Mouse (Mus musculus) cerebellum, adult 11-12 months (tissue): ENCODE data around the gene Wwox.

ENCODE experiments used
- DNase-seq: peaks from one replicate; pipeline ENCODE4 v3.0.0; 2022

Gene Wwox

DNA sequence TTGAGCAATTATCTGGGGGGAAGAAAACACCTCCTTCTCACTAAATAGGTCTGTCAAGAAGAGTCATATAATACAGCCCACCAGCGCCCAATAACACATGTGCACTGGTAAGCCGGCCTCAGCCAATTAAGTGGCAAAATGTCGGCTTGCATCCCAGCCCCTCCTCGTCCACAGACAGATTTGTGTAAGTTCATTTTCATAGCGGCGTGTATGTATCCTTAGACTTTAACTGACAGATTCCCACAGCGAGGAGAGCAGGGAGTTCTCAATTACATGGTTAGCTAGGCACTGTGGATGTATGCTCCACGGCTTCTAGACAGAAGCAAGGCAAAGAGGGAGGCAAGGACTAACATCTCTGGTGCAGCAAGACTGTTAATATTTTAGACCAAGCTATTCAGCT lies 702.2 kb downstream of the Wwox start:
- DNase-seq = no peak

DNA sequence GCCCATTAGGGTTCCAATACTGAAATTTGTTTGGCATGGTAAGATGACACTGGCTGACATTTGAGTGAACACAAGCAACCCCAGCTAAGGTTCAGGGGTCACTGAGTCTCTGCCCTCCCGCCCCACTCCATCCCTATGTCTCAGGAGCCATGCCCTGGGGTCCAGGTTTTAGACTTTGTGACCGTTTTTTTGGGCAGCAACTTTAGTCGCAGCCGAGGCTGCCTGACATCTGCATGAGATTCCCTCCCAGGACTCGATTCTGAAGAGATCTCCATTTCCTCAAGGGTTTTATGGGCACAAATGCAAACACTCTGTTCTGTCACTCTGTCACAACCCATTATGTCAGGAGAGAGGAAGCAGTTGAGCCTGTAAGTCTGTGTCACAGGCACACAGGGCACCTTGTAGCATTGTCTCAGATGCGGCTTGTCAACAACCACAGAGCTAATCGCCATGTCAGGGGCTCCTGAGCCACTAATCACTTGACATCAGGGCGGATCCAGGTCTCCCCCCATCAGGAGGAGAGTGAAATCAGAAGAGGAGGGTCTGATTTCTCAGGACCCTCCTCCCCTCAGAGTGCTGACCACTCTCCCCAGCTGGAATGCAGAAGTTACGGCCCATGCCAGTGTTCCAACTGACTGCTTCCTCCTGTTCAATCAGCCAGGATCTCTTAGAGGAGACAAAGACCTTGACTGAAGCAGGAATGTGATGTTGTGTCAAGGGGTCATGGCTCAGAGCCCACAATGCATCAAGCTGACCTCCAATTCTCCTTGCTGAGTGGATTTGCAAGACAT lies 704.3 kb downstream of the Wwox start:
- DNase-seq = no peak

GRCm38 (mm10) chr8:115147006-115147405 lies 707.6 kb downstream of the Wwox start:
- DNase-seq = no peak

GRCm38 (mm10) chr8:115150446-115151109 lies 711.1 kb downstream of the Wwox start:
- DNase-seq = no peak

DNA sequence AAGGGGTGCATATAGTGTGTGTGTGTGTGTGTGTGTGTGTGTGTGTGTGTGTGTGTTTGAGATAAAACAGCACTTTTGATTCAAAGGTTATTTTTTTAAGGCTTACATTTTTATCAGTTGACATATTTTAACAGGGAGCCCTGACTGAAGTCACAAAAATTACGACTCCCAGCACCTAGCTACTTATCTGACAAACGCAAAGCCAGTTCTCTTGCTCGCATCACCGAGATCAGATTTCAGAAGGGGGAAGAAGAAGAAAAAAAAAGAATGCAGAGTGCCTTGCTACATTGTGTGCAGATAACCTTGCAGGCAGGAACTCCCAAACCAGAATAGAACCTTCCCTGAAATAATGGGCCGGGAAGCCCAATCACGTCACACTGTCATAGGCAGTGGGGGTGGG lies 712.0 kb downstream of the Wwox start:
- DNase-seq = no peak

DNA sequence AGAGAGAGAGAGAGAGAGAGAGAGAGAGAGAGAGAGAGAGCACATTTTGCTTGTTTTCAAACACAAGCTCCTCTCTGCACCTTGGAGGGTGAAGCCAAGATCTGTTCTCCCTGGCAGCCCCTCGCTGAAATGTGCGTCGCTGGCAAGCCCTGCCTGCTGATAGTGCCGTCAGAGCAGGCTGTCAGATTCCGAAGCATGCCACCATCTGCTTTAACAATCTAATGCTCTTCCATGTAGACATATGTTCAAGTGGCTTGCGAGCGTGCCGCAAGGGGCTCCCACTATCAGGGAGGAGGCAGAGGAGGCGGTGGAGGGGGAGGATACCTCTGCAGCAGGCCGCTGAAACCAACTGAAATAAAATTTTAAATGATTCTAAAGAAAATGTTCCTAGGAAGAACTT lies 714.6 kb downstream of the Wwox start:
- DNase-seq = peak; percentile 82

DNA sequence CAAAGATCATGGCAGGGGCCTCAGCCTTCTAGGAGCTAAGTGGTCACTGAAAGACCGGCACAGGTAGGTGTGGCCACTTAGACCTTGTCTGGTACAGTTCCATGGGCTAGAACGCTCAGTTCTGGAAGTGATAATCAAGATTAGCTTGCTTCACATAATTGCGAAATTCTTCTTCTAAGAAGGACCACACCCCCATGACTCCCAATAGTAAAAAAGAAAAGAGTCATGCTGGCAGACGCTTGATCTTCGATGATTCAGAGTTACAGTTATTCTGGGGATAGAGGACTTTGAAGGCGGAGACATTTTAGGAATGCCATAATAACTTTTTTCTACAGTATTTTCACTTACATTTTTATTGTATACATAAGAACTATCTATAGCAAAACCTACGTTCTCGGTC lies 716.7 kb downstream of the Wwox start:
- DNase-seq = no peak

DNA sequence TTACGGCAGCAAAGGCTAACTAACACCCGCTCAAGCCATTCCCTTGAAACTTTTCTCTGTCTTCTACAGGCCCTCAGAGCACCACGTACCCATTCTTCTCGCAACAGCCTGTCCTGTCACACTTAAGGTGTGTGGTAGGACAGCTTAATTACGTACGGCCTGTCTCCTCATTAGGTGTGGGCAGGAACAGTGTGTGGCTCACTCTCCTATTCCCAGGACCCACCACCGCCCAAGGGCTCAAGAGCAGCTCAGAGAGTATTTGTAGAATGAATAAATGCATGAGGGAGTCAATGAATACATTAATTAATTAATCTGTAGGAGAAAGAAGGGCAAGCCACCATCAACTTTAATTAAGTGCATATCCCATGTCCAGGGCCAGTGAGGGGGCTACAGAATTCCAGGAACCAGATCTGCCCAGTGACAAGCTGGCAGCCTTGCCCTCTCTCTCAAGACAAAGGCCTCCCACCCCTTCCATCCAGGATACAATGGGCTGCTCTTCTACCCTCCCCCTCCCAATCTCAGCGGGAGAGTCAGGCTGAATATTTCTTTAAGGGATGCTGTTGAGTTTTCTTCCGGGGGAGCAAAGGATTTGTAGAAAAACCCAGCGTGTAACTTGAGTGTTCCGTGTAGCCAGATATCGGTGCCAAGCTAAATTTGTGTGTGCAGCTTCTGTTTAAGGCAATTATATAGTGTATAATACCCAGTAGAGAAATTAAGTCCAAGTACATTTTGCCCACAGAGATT lies 718.7 kb downstream of the Wwox start:
- DNase-seq = peak; percentile 45

DNA sequence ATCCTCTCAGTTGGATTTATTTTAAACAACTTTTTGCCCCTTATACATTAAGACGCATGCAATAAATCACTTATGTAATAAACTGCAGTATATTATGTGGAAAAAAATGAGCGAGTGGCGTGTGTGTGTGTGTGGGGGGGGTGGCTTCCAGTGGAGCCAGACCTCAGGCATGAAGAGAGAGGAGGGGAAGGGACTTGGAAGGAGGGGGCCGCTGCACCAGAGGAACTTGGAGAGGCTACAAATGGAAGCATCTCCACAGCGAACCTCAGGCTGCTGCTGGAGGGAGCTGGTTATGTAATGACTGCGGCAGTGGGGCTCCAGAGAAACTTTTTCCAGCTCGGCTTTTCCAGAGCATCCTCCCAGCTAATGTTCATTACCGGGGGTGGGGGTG lies 719.3 kb downstream of the Wwox start:
- DNase-seq = peak; percentile 54

GRCm38 (mm10) chr8:115159208-115159607 lies 719.8 kb downstream of the Wwox start:
- peak; percentile 58 for DNase-seq

- DNase-seq = peak; percentile 75
These were observed 720.4 kb downstream of the Wwox start for GRCm38 (mm10) chr8:115159711-115160374.

GRCm38 (mm10) chr8:115160407-115160806 lies 721.0 kb downstream of the Wwox start:
- peak; percentile 43 for DNase-seq

GRCm38 (mm10) chr8:115161520-115161919 lies 722.1 kb downstream of the Wwox start:
- DNase-seq = no peak

GRCm38 (mm10) chr8:115164872-115165271 lies 725.4 kb downstream of the Wwox start:
- DNase-seq = no peak

DNA sequence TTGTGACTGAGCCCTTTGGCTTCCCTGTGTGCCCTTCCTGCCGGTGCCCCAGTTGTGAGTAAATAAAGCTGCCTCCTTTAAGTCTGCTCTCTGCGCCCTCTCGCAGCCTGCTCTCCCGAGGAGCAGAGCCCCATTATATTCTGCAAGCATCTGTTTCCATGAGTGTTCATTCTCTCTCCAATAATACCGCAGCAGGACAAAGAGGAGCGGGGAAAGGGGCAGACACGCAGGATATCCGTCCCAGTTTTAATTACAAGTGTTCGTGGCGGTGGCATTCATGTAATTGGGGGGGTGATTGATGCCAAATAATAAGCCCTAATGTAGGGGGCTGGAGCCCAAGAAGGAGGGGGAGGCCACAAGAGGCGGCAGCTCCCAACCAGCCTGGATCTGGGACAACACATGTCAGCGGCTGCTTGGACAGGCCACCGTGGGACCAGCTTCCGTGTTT lies 734.2 kb downstream of the Wwox start:
- no peak for DNase-seq

DNA sequence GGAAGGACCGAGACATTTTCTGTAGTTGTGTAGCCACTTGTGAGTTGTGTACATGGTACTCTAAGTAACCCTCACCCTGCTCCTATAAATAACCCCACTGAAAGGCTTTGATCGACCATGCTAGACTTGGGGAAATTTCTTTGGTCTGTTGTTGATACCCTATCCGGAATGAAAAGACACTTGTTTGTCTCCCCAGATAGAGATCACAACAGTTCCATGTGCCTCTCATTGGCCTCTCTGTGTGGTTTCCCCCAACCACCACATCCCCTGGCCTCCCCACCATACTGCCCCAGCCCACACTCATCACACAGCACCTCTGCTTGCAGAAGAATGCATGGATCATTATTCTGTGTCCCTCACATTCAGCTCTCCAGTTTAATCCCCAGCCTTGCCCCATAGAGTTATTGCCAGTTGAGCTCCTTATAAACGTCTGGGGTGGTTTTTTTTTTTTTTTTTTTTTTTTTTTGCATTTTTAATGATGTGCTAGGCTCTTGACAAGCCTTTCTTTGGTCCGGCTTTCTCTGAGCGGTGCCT lies 746.0 kb downstream of the Wwox start:
- DNase-seq = no peak

- DNase-seq = no peak
These were observed 746.8 kb downstream of the Wwox start for GRCm38 (mm10) chr8:115186121-115186811.

DNA sequence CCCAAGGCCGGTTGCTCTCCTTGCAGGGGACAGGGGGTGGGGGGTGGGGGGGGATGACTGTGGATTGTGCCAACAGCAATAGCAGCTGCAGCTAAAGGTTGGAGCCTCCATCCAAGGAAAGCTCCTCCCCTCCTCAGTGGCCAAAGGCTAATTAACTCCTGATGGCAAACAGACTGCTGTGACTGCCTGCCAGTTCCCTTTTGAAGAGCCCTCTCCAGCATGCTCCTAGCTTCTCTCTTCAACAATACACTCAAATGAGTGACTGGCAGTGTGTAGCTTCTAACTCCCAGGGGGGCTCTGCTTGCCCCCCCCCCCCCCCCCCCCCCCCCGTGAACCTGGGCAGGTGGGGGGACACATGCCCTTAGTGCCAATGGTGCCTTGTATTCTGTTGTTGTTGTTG lies 747.4 kb downstream of the Wwox start:
- no peak for DNase-seq

DNA sequence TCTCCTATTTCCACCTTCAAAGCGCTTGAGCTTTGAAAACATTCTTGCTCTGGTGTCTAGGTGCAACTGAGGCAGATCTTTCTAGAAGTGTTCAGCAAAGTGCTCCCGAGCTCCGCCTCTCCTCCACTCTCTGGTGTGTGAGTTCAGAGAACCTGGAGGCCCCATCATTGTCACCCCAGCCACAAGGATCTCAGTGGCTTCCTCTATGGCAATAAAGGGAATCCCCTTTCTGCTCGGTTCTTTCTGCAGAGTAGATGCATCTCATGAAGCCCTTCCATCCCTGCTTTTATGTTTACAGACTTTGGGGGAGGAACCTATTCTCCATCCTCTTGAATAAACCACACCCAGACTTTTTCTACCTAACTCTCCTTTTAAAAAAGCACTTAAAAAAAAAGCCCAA lies 749.0 kb downstream of the Wwox start:
- no peak for DNase-seq

DNA sequence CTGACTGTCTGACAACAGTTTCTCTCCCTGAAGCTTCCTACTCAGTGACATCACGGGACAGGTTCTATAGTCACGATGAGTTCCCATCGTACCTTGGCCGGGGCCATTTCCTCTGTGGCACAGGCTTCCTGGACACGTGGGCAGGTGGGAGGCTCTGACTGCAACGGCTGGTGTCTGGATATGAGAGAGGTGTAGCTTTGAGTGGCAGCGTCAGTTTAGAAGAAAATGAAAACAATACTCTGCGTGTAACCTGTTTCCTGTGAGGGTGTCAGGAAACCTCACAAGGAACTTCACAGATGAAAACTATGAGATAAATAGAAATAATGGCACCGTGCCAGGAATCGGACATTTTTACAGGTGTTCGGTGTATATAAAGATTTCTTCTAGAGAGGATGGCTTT lies 750.4 kb downstream of the Wwox start:
- no peak for DNase-seq

- no peak for DNase-seq
These were observed 754.3 kb downstream of the Wwox start for GRCm38 (mm10) chr8:115193767-115194166.

DNA sequence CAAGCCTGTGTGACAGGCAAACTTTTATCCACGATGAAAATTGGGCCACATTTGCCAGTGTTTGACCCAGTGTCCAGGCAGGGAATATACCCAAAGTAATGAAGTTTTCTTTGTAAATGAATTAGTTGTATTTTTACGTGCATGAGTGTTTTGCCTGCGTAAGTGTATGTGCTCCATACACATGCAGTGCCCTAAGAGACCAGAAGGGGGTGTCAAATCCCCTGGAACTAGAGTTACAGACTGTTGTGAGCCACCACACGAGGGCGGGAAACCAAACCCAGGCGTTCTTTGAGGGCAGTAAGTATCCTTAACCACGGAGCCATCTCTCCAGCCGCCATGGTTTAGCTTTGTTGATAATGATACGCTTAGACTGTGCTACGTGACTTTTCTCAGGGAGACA lies 755.9 kb downstream of the Wwox start:
- no peak for DNase-seq
